Mouse (Mus musculus): ENCODE results near the gene Thoc3.
"Not testable (repeated sequence)": the region's sequence is repeated elsewhere in the genome, so short reads cannot be mapped to it uniquely, and the experiment has no call there.

Thoc3 gene

GRCm38 (mm10) chr13:54468098-54469011 lies at the start of gene Thoc3:
TSS of gene Thoc3 (minus strand) at chr13:54468849.
- peak; percentile 92 to 94 for DNase-seq

- no peak for DNase-seq
These were observed 37.3 kb upstream of the Thoc3 start for GRCm38 (mm10) chr13:54505920-54506319.

GRCm38 (mm10) chr13:54504611-54505260 lies 36.1 kb upstream of the Thoc3 start:
- no peak for DNase-seq

GRCm38 (mm10) chr13:54503604-54504521 lies 35.2 kb upstream of the Thoc3 start, which contains the start of gene Simc1:
TSS of gene Simc1 (plus strand) at chr13:54503779.
- DNase-seq, result peak; percentile 85 to 93

- DNase-seq, result no peak
These were observed 34.6 kb upstream of the Thoc3 start for GRCm38 (mm10) chr13:54503278-54503603.

GRCm38 (mm10) chr13:54501957-54502690 lies 33.5 kb upstream of the Thoc3 start:
- DNase-seq, result no peak

- DNase-seq, result no peak
These were observed 32.7 kb upstream of the Thoc3 start for GRCm38 (mm10) chr13:54501352-54501751.

GRCm38 (mm10) chr13:54499551-54499950 lies 30.9 kb upstream of the Thoc3 start:
- not testable (repeated sequence) for DNase-seq

- no peak for DNase-seq
These were observed 22.7 kb upstream of the Thoc3 start for GRCm38 (mm10) chr13:54491381-54491780.

- DNase-seq, result no peak
These were observed 21.8 kb upstream of the Thoc3 start for GRCm38 (mm10) chr13:54490411-54490810.

GRCm38 (mm10) chr13:54481498-54481897 lies 12.8 kb upstream of the Thoc3 start:
- peak; percentile 80 to 86 for DNase-seq

GRCm38 (mm10) chr13:54479286-54479685 lies 10.6 kb upstream of the Thoc3 start:
- DNase-seq, result peak in 1 of 2 experiments; percentile 27

- no peak for DNase-seq
These were observed 7.1 kb upstream of the Thoc3 start for GRCm38 (mm10) chr13:54475702-54476101.

- DNase-seq, result peak in 1 of 2 experiments; percentile 54
These were observed 6.3 kb upstream of the Thoc3 start for GRCm38 (mm10) chr13:54474996-54475395.

- DNase-seq, result no peak
These were observed 3.3 kb upstream of the Thoc3 start for GRCm38 (mm10) chr13:54471967-54472366.

- DNase-seq, result no peak
These were observed 334 bp upstream of the Thoc3 start for GRCm38 (mm10) chr13:54469012-54469354.

- no peak for DNase-seq
These were observed 9.4 kb downstream of the Thoc3 start for GRCm38 (mm10) chr13:54459282-54459681.

- DNase-seq, result peak; percentile 52 to 60
These were observed 11.6 kb downstream of the Thoc3 start for GRCm38 (mm10) chr13:54457062-54457461.

- DNase-seq, result peak in 1 of 2 experiments; percentile 39
These were observed 21.0 kb downstream of the Thoc3 start for GRCm38 (mm10) chr13:54447496-54448224.

- peak; percentile 78 to 88 for DNase-seq
These were observed 21.8 kb downstream of the Thoc3 start for GRCm38 (mm10) chr13:54446686-54447495.

- DNase-seq, result no peak
These were observed 25.0 kb downstream of the Thoc3 start for GRCm38 (mm10) chr13:54443693-54444092.
